Comparison of ENCODE assay signal across 8 mouse cellular contexts in the genomic region with DNA sequence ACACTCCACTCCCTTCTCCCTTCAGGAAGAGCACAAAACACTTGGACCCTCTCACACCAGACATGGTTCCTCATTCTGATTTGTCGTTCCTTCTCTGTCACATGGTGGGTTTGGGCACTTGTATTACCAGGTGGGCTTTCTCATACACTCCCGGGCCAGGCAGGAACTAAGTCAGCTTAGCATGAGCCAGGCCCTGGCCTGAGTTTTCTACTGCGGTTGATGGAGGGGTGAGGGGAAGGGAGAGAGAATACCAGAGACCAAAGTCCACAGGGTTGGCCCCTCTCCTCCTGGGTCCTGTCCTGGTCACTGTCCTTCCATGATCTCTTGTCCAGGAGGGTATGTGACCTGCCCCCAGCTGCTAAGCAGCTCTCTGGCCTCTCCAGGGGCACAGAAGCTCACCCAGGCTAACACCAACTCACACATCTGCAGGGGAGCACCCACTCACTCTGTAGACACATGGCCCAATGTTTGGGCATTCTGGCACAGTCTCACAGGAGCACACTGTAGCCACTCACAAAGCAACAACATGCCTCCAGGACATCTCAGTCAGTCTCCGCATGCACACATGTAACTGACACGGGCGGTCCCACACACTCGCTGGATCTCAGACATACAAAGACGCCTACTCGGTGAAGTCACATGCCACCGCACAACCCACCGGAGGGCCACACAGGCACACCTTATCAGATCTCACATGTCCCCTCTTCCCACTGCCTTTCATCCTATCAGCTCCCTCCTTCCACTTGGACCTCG. TPM values are rescaled to one million over a fixed set of nuclear protein-coding genes. Genes with fewer than 3 reads are reported as not detected.
DNase-seq lines count a peak whose midpoint lies in the region; ATAC-seq lines count a peak whose summit lies in the region.

No protein-coding gene starts in this region.

- peaks cover 67% of the 10 kb centered on the region for H3K4me1 ChIP-seq in forebrain, embryonic 12.5 days
- H3K4me1 ChIP-seq in intestine, embryonic 15.5 days (replicated peaks) = peaks cover 55% of the 10 kb centered on the region
- H3K4me1 ChIP-seq in neural tube, embryonic 14.5 days (ENCODE audit: control insufficient read depth, insufficient read depth, low read length) = peaks cover 31% of the 10 kb centered on the region

- ATAC-seq in forebrain, embryonic 12.5 days (ENCODE audit: low FRiP score) = no peak
- no peak for ATAC-seq in intestine, embryonic 15.5 days
- ATAC-seq in neural tube, embryonic 14.5 days (ENCODE audit: low read depth) = no peak

- H3K27ac ChIP-seq in forebrain, embryonic 12.5 days = peak overlapping the region; percentile 100
- H3K27ac ChIP-seq in intestine, embryonic 15.5 days = peak overlapping the region; percentile 99
- H3K27ac ChIP-seq in neural tube, embryonic 14.5 days (ENCODE audit: low read depth, low read length) = peak overlapping the region; percentile 100

- WGBS in forebrain, embryonic 12.5 days = 4% methylated on average over 12 of the region's 12 CpGs
- WGBS in intestine, embryonic 15.5 days = 4% methylated on average over 12 of the region's 12 CpGs
- 5% methylated on average over 12 of the region's 12 CpGs for WGBS in neural tube, embryonic 14.5 days

- intact Hi-C loops in left cerebral cortex, postnatal 36 days (cut with DNase I) = loop anchor here (5.0 kb wide), 2 partner anchors 91 to 171 kb away; partner anchors contain the start of gene Zfp384

- peak overlapping the region; percentile 99 for H3K4me3 ChIP-seq in forebrain, embryonic 12.5 days (replicated peaks)
- peak overlapping the region; percentile 97 for H3K4me3 ChIP-seq in intestine, embryonic 15.5 days (replicated peaks)
- H3K4me3 ChIP-seq in neural tube, embryonic 14.5 days (ENCODE audit: low read depth, low read length) = peak overlapping the region; percentile 91

- H3K36me3 ChIP-seq in forebrain, embryonic 12.5 days (replicated peaks) = peaks cover 29% of the 10 kb centered on the region
- peaks cover 13% of the 10 kb centered on the region for H3K36me3 ChIP-seq in intestine, embryonic 15.5 days
- peaks cover 21% of the 10 kb centered on the region for H3K36me3 ChIP-seq in neural tube, embryonic 14.5 days (ENCODE audit: control insufficient read depth, insufficient read depth, low read length)

- DNase-seq in adrenal gland, adult 2 months = peak; percentile 41
- DNase-seq in adrenal gland, postnatal 36 days = no peak
- DNase-seq in ES-CJ7 (ENCODE audit: low read depth, low spot score) = peak; percentile 45
- peak; percentile 75 to 77 for DNase-seq in left cerebral cortex, postnatal 36 days (ENCODE audit: low spot score in 2 of 2)
- DNase-seq in urinary bladder, adult 18-20 months (ENCODE audit: low spot score in 2 of 2) = no peak

- no peaks in the 10 kb centered on the region for H3K9me3 ChIP-seq in forebrain, embryonic 12.5 days
- H3K9me3 ChIP-seq in intestine, embryonic 15.5 days = no peaks in the 10 kb centered on the region
- H3K9me3 ChIP-seq in neural tube, embryonic 14.5 days (ENCODE audit: control insufficient read depth, low read length) = no peaks in the 10 kb centered on the region

- 0 out of 2 replicates have a peak, but pooled peaks cover 5% of the 10 kb centered on the region for H3K27me3 ChIP-seq in forebrain, embryonic 12.5 days
- no peaks in the 10 kb centered on the region for H3K27me3 ChIP-seq in intestine, embryonic 15.5 days (replicated peaks)
- no peaks in the 10 kb centered on the region for H3K27me3 ChIP-seq in neural tube, embryonic 14.5 days (ENCODE audit: control insufficient read depth, insufficient read depth, low read length)

- H3K9ac ChIP-seq in forebrain, embryonic 12.5 days = peak overlapping the region; percentile 100
- peak overlapping the region; percentile 99 for H3K9ac ChIP-seq in intestine, embryonic 15.5 days
- peak overlapping the region; percentile 100 for H3K9ac ChIP-seq in neural tube, embryonic 14.5 days (replicated peaks; ENCODE audit: low read depth, low read length)

- H3K4me2 ChIP-seq in forebrain, embryonic 12.5 days = peak overlapping the region; percentile 100
- H3K4me2 ChIP-seq in intestine, embryonic 15.5 days (replicated peaks) = peak overlapping the region; percentile 89
- H3K4me2 ChIP-seq in neural tube, embryonic 14.5 days (ENCODE audit: low read depth, low read length) = peak overlapping the region; percentile 100

RNA-seq across cellular contexts. Expression of gene Ptms, which starts 3.8 kb away (rescaled TPM):
- total RNA-seq in adrenal gland, adult 2 months (2021) = 100 to 1,000 TPM; 828 to 858 TPM
- 2,208 and 2,873 TPM in 2 replicates for polyA plus RNA-seq in adrenal gland, adult 2 months (2012; rRNA removed)
- 100 to 1,000 TPM; 753 to 830 TPM for total RNA-seq in adrenal gland, postnatal 36 days (2021)
- polyA plus RNA-seq in forebrain, embryonic 12.5 days (2016; fragmentation: Nextera tagmentation; extraction: Ambion mirVana) = 516 and 526 TPM in 2 replicates
- 241 and 282 TPM in 2 replicates for polyA plus RNA-seq in intestine, embryonic 15.5 days (2015; fragmentation: Nextera tagmentation; extraction: Ambion mirVana)
- 1,000 to 10,000 TPM in 1 of 2 experiments, 100 to 1,000 TPM in 1; 913 to 1,047 TPM for total RNA-seq in left cerebral cortex, postnatal 36 days (2021)
- 664 and 670 TPM in 2 replicates for polyA plus RNA-seq in neural tube, embryonic 14.5 days (2014; fragmentation: Nextera tagmentation; extraction: Ambion mirVana)

RNA-seq across cellular contexts. Expression of gene Lag3, which starts 4.6 kb away (rescaled TPM):
- total RNA-seq in adrenal gland, adult 2 months (2021) = 1 to 10 TPM; 1.1 to 1.5 TPM
- polyA plus RNA-seq in adrenal gland, adult 2 months (2012; rRNA removed) = 2.1 and 2.5 TPM in 2 replicates
- 1 to 10 TPM; 1.0 to 1.3 TPM for total RNA-seq in adrenal gland, postnatal 36 days (2021)
- 2.0 and 3.0 TPM in 2 replicates for polyA plus RNA-seq in forebrain, embryonic 12.5 days (2016; fragmentation: Nextera tagmentation; extraction: Ambion mirVana)
- 2.2 and 2.9 TPM in 2 replicates for polyA plus RNA-seq in intestine, embryonic 15.5 days (2015; fragmentation: Nextera tagmentation; extraction: Ambion mirVana)
- total RNA-seq in left cerebral cortex, postnatal 36 days (2021) = 1 to 10 TPM; 2.7 to 3.1 TPM
- polyA plus RNA-seq in neural tube, embryonic 14.5 days (2014; fragmentation: Nextera tagmentation; extraction: Ambion mirVana) = 2.6 and 3.4 TPM in 2 replicates

RNA-seq across cellular contexts. Expression of gene Mlf2, which starts 15.1 kb away (rescaled TPM):
- total RNA-seq in adrenal gland, adult 2 months (2021) = 100 to 1,000 TPM; 269 to 320 TPM
- 390 and 451 TPM in 2 replicates for polyA plus RNA-seq in adrenal gland, adult 2 months (2012; rRNA removed)
- 100 to 1,000 TPM; 284 to 296 TPM for total RNA-seq in adrenal gland, postnatal 36 days (2021)
- polyA plus RNA-seq in forebrain, embryonic 12.5 days (2016; fragmentation: Nextera tagmentation; extraction: Ambion mirVana) = 445 and 449 TPM in 2 replicates
- polyA plus RNA-seq in intestine, embryonic 15.5 days (2015; fragmentation: Nextera tagmentation; extraction: Ambion mirVana) = 336 and 340 TPM in 2 replicates
- total RNA-seq in left cerebral cortex, postnatal 36 days (2021) = 100 to 1,000 TPM; 606 to 697 TPM
- polyA plus RNA-seq in neural tube, embryonic 14.5 days (2014; fragmentation: Nextera tagmentation; extraction: Ambion mirVana) = 560 and 584 TPM in 2 replicates

RNA-seq across cellular contexts. Expression of gene Cd4, which starts 28.1 kb away (rescaled TPM):
- total RNA-seq in adrenal gland, adult 2 months (2021) = under 1 TPM; 0.31 to 0.55 TPM
- 0.52 and 0.61 TPM in 2 replicates for polyA plus RNA-seq in adrenal gland, adult 2 months (2012; rRNA removed)
- total RNA-seq in adrenal gland, postnatal 36 days (2021) = under 1 TPM; 0.30 to 0.50 TPM
- polyA plus RNA-seq in forebrain, embryonic 12.5 days (2016; fragmentation: Nextera tagmentation; extraction: Ambion mirVana) = 0.12 and 0.14 TPM in 2 replicates
- polyA plus RNA-seq in intestine, embryonic 15.5 days (2015; fragmentation: Nextera tagmentation; extraction: Ambion mirVana) = 0.40 and 0.48 TPM in 2 replicates
- total RNA-seq in left cerebral cortex, postnatal 36 days (2021) = 1 to 10 TPM; 5.4 to 5.8 TPM
- 0.12 TPM in 1 of 2 replicates, not detected in the other for polyA plus RNA-seq in neural tube, embryonic 14.5 days (2014; fragmentation: Nextera tagmentation; extraction: Ambion mirVana)

RNA-seq across cellular contexts. Expression of gene Cops7a, which starts 49.2 kb away (rescaled TPM):
- 100 to 1,000 TPM; 128 to 152 TPM for total RNA-seq in adrenal gland, adult 2 months (2021)
- 220 and 384 TPM in 2 replicates for polyA plus RNA-seq in adrenal gland, adult 2 months (2012; rRNA removed)
- 100 to 1,000 TPM; 121 to 176 TPM for total RNA-seq in adrenal gland, postnatal 36 days (2021)
- 104 and 110 TPM in 2 replicates for polyA plus RNA-seq in forebrain, embryonic 12.5 days (2016; fragmentation: Nextera tagmentation; extraction: Ambion mirVana)
- polyA plus RNA-seq in intestine, embryonic 15.5 days (2015; fragmentation: Nextera tagmentation; extraction: Ambion mirVana) = 159 and 170 TPM in 2 replicates
- total RNA-seq in left cerebral cortex, postnatal 36 days (2021) = 100 to 1,000 TPM; 153 to 170 TPM
- 89.5 and 93.8 TPM in 2 replicates for polyA plus RNA-seq in neural tube, embryonic 14.5 days (2014; fragmentation: Nextera tagmentation; extraction: Ambion mirVana)

Comparison
In these comparisons a context has a peak if more than half of its experiments do, and no peak if none do; other contexts are left out.
1. DNase-seq: peak in adrenal gland, adult 2 months (single experiment), ES-CJ7 (single experiment) and left cerebral cortex, postnatal 36 days (2 of 2); none in adrenal gland, postnatal 36 days (0 of 2) and urinary bladder, adult 18-20 months (0 of 2).
2. Peak in every context shown above with its lines, with median percentiles within 50 percentile points of each other: H3K27ac ChIP-seq, H3K4me2 ChIP-seq, H3K4me3 ChIP-seq and H3K9ac ChIP-seq.